Mouse (Mus musculus) myocyte (in vitro differentiated cells): ENCODE results near the gene Ptgdr.

Experiments used
- CEBPB ChIP-seq: IDR thresholded peaks from 2 replicates; pipeline ENCODE4 v1.6.1; 2011; ENCODE audit warnings: mild to moderate bottlenecking, moderate library complexity; ENCODE audit not compliant: poor library complexity, insufficient read depth, severe bottlenecking
- MAX ChIP-seq: IDR thresholded peaks from one replicate; pipeline ENCODE4 v1.6.1; 2011; ENCODE audit warnings: low read depth, mild to moderate bottlenecking, control low read depth
- MYOG ChIP-seq, 3 experiments: IDR thresholded peaks; one replicate each; pipeline ENCODE4 v1.6.1; 2011; ENCODE audit warnings: control low read depth in 2 of 3, low read depth in 2 of 3, mild to moderate bottlenecking in 2 of 3; ENCODE audit not compliant: insufficient read length in 2 of 3, control insufficient read depth in 1 of 3, insufficient read depth in 1 of 3
- POLR2A ChIP-seq: IDR thresholded peaks from one replicate; pipeline ENCODE4 v1.6.1; 2011; ENCODE audit warnings: low read depth, mild to moderate bottlenecking, control low read depth, moderate library complexity; ENCODE audit not compliant: insufficient read length
- REST ChIP-seq: IDR thresholded peaks from one replicate; pipeline ENCODE4 v1.6.1; 2011; ENCODE audit warnings: mild to moderate bottlenecking, control low read depth, moderate library complexity; ENCODE audit not compliant: insufficient read depth, insufficient read length
- SRF ChIP-seq: IDR thresholded peaks from one replicate; pipeline ENCODE4 v1.6.1; 2011; ENCODE audit warnings: low read depth; ENCODE audit not compliant: control insufficient read depth, insufficient read length
- TCF12 ChIP-seq: IDR thresholded peaks from one replicate; pipeline ENCODE4 v1.6.1; 2011; ENCODE audit warnings: mild to moderate bottlenecking, control low read depth; ENCODE audit not compliant: poor library complexity, insufficient read depth, severe bottlenecking
- USF1 ChIP-seq: IDR thresholded peaks from one replicate; pipeline ENCODE4 v1.6.1; 2011; ENCODE audit warnings: low read depth, mild to moderate bottlenecking, control low read depth, moderate library complexity

GRCm38 (mm10) chr14:44838685-44839084 is 20.5 kb downstream of the Ptgdr start:
- TF ChIP-seq POLR2A (no peak), USF1 (no peak), MYOG (IDR thresholded peaks at IDR 0.05; ENCODE audit: control insufficient read depth in 1 of 3, insufficient read depth in 1 of 3, insufficient read length in 2 of 3, low read depth in 2 of 3) (no peak), TCF12 (no peak), MAX (no peak), REST (no peak), SRF (no peak), CEBPB (no peak)
